Mouse (Mus musculus): ENCODE results near the gene Slc8a2. TPM values are rescaled to one million over a fixed set of nuclear protein-coding genes. Genes with fewer than 3 reads are reported as not detected.

Gene Slc8a2
- polyA plus RNA-seq, 1 experiment: not detected

GRCm38 (mm10) chr7:16202756-16203504, 73.3 kb downstream of the Slc8a2 start:
- peaks cover 86% of the 10 kb centered on the region for H3K36me3 ChIP-seq (replicated peaks; ENCODE audit: low read length)
- H3K4me3 ChIP-seq (replicated peaks): no peak overlapping the region
- H3K27me3 ChIP-seq (replicated peaks): no peaks in the 10 kb centered on the region
- H3K4me1 ChIP-seq: peaks cover 85% of the 10 kb centered on the region
- H3K9me3 ChIP-seq: no peaks in the 10 kb centered on the region
- TF ChIP-seq GATA1 (IDR thresholded peaks at IDR 0.05; ENCODE audit: borderline replicate concordance, low read length) (no peak), FLI1 (IDR thresholded peaks at IDR 0.05; ENCODE audit: low read length) (no peak)

GRCm38 (mm10) chr7:16203505-16203903, 73.9 kb downstream of the Slc8a2 start:
- no peak for TF ChIP-seq GATA1 (IDR thresholded peaks at IDR 0.05; ENCODE audit: borderline replicate concordance, low read length)
- no peak for TF ChIP-seq FLI1 (IDR thresholded peaks at IDR 0.05; ENCODE audit: low read length)

GRCm38 (mm10) chr7:16204791-16205190, 75.2 kb downstream of the Slc8a2 start:
- peak overlapping the region; percentile 55 for H3K4me3 ChIP-seq (replicated peaks)
- H3K4me1 ChIP-seq: peaks cover 91% of the 10 kb centered on the region
- H3K9me3 ChIP-seq: no peaks in the 10 kb centered on the region
- no peak for TF ChIP-seq GATA1 (IDR thresholded peaks at IDR 0.05; ENCODE audit: borderline replicate concordance, low read length)
- TF ChIP-seq FLI1 (IDR thresholded peaks at IDR 0.05; ENCODE audit: low read length): no peak
- H3K36me3 ChIP-seq (replicated peaks; ENCODE audit: low read length): peaks cover 82% of the 10 kb centered on the region
- H3K27me3 ChIP-seq (replicated peaks): no peaks in the 10 kb centered on the region

More at GRCm38 (mm10) chr7:16203505-16203903, 73.9 kb downstream of the Slc8a2 start:
- H3K4me1 ChIP-seq: peaks cover 86% of the 10 kb centered on the region
- H3K4me3 ChIP-seq (replicated peaks): no peak overlapping the region
- H3K27me3 ChIP-seq (replicated peaks): no peaks in the 10 kb centered on the region
- no peaks in the 10 kb centered on the region for H3K9me3 ChIP-seq
- H3K36me3 ChIP-seq (replicated peaks; ENCODE audit: low read length): peaks cover 82% of the 10 kb centered on the region

- TF ChIP-seq GATA1 (IDR thresholded peaks at IDR 0.05; ENCODE audit: borderline replicate concordance, low read length) (no peak), FLI1 (IDR thresholded peaks at IDR 0.05; ENCODE audit: low read length) (no peak)
- H3K36me3 ChIP-seq (replicated peaks; ENCODE audit: low read length): peaks cover 84% of the 10 kb centered on the region
- H3K27me3 ChIP-seq (replicated peaks): no peaks in the 10 kb centered on the region
- H3K9me3 ChIP-seq: no peaks in the 10 kb centered on the region
- H3K4me1 ChIP-seq: peaks cover 89% of the 10 kb centered on the region
- H3K4me3 ChIP-seq (replicated peaks): peak overlapping the region; percentile 73
Measured at GRCm38 (mm10) chr7:16207076-16207475, 77.5 kb downstream of the Slc8a2 start.

GRCm38 (mm10) chr7:16207496-16207895, 77.9 kb downstream of the Slc8a2 start:
- Histone ChIP-seq H3K4me1 (peaks cover 89% of the 10 kb centered on the region), H3K27me3 (replicated peaks) (no peaks in the 10 kb centered on the region), H3K4me3 (replicated peaks) (peak overlapping the region; percentile 73), H3K36me3 (replicated peaks; ENCODE audit: low read length) (peaks cover 81% of the 10 kb centered on the region), H3K9me3 (no peaks in the 10 kb centered on the region)
- TF ChIP-seq GATA1 (IDR thresholded peaks at IDR 0.05; ENCODE audit: borderline replicate concordance, low read length): no peak
- no peak for TF ChIP-seq FLI1 (IDR thresholded peaks at IDR 0.05; ENCODE audit: low read length)

- no peaks in the 10 kb centered on the region for H3K9me3 ChIP-seq
- no peak for TF ChIP-seq FLI1 (IDR thresholded peaks at IDR 0.05; ENCODE audit: low read length)
- peaks cover 81% of the 10 kb centered on the region for H3K36me3 ChIP-seq (replicated peaks; ENCODE audit: low read length)
- H3K27me3 ChIP-seq (replicated peaks): no peaks in the 10 kb centered on the region
- H3K4me1 ChIP-seq: peaks cover 91% of the 10 kb centered on the region
- H3K4me3 ChIP-seq (replicated peaks): no peak overlapping the region
Measured at GRCm38 (mm10) chr7:16208781-16209665, 79.4 kb downstream of the Slc8a2 start.

Other genes with a start within 250 kb of the Slc8a2 start
- gene Crx, start 249.9 kb upstream of the Slc8a2 start, polyA plus RNA-seq (2012; ENCODE audit: insufficient read depth, low replicate concordance): 0.12 TPM in 1 of 2 replicates, not detected in the other
- not detected in 2 replicates for gene Crxos, start 247.2 kb upstream of the Slc8a2 start, polyA plus RNA-seq (2012; ENCODE audit: insufficient read depth, low replicate concordance)
- 1,012 and 1,066 TPM in 2 replicates for gene Selenow, start 207.4 kb upstream of the Slc8a2 start, polyA plus RNA-seq (2012; ENCODE audit: insufficient read depth, low replicate concordance)
- 159 and 504 TPM in 2 replicates for gene Nop53, start 183.8 kb upstream of the Slc8a2 start, polyA plus RNA-seq (2012; ENCODE audit: insufficient read depth, low replicate concordance)
- gene Ehd2, start 162.3 kb upstream of the Slc8a2 start, polyA plus RNA-seq (2012; ENCODE audit: insufficient read depth, low replicate concordance): 0.84 and 0.93 TPM in 2 replicates
- gene Bicra, start 81.9 kb upstream of the Slc8a2 start, polyA plus RNA-seq (2012; ENCODE audit: insufficient read depth, low replicate concordance): 30.6 and 132 TPM in 2 replicates
- 0.15 TPM in 1 of 2 replicates, not detected in the other for gene Zfp541, start 68.0 kb upstream of the Slc8a2 start, polyA plus RNA-seq (2012; ENCODE audit: insufficient read depth, low replicate concordance)
- gene Napa, start 31.4 kb upstream of the Slc8a2 start, polyA plus RNA-seq (2012; ENCODE audit: insufficient read depth, low replicate concordance): 161 and 318 TPM in 2 replicates
- gene Kptn, start 9.9 kb upstream of the Slc8a2 start, polyA plus RNA-seq (2012; ENCODE audit: insufficient read depth, low replicate concordance): 5.7 and 14.1 TPM in 2 replicates
- gene Meis3, start 45.3 kb downstream of the Slc8a2 start, polyA plus RNA-seq (2012; ENCODE audit: insufficient read depth, low replicate concordance): 1.4 TPM in 1 of 2 replicates, not detected in the other
- 29.7 and 75.4 TPM in 2 replicates for gene Dhx34, start 92.2 kb downstream of the Slc8a2 start, polyA plus RNA-seq (2012; ENCODE audit: insufficient read depth, low replicate concordance)
- gene C5ar2, start 114.3 kb downstream of the Slc8a2 start, polyA plus RNA-seq (2012; ENCODE audit: insufficient read depth, low replicate concordance): 0.04 TPM in 1 of 2 replicates, not detected in the other
- 2.0 and 6.6 TPM in 2 replicates for gene C5ar1, start 129.7 kb downstream of the Slc8a2 start, polyA plus RNA-seq (2012; ENCODE audit: insufficient read depth, low replicate concordance)
- 53.8 and 168 TPM in 2 replicates for gene Inafm1, start 143.8 kb downstream of the Slc8a2 start, polyA plus RNA-seq (2012; ENCODE audit: insufficient read depth, low replicate concordance)
- gene Ccdc9, start 157.0 kb downstream of the Slc8a2 start, polyA plus RNA-seq (2012; ENCODE audit: insufficient read depth, low replicate concordance): 27.8 and 101 TPM in 2 replicates
- 1,043 and 5,254 TPM in 2 replicates for gene Bbc3, start 178.6 kb downstream of the Slc8a2 start, polyA plus RNA-seq (2012; ENCODE audit: insufficient read depth, low replicate concordance)